Mouse (Mus musculus) adrenal gland, adult (tissue): ENCODE measurements around the gene Prss1.
"Not testable (repeated sequence)": the region's sequence is repeated elsewhere in the genome, so short reads cannot be mapped to it uniquely, and the experiment has no call there.

Experiments used
- DNase-seq, 2 experiments: peaks; one replicate each; pipeline ENCODE4 v3.0.0; 2022 to 2023; ENCODE audit warnings: low spot score in 1 of 2; ENCODE audit not compliant: inconsistent age in 2 of 2

The Prss1 gene

DNA sequence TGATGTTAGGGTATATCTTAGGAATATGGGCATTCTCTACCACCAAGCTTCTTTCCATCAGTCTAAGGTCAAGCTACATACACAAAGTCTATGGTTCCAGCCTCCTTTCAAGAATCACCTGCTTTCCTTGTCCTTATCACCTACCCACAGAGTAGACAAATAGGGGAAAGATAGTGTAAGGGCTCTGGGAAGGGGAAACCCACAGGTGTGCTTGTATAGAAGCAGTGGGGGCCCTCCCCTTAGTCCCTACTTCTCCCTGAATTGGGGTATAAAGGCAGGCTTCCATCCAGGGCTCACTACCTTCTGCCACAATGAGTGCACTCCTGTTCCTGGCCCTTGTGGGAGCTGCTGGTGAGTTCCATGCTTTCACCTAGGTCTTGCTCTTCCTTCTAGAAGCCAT, at the start of gene Prss1:
Prss1 (plus strand) TSS at position 301 of the 400 bp plus-strand sequence.
- DNase-seq = not testable (repeated sequence)

DNA sequence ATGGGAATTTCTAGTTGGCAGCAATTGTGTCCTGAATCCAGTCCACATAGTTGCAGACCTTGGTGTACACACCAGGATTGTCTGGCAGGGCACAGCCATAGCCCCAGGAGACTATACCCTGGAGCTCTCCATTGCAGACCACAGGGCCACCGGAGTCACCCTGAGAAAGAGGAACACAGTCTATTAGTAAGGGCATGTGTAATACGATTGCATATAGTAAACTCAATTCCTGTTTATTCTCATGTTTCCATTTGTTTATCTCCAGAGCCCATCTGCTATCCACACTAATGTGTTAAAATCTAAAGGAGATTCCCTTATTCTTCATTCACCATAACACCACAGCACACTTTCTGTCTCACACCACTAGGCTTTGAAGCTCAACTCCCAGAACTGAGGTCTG, 16.5 kb upstream of the Prss1 start:
- not testable (repeated sequence) for DNase-seq

DNA sequence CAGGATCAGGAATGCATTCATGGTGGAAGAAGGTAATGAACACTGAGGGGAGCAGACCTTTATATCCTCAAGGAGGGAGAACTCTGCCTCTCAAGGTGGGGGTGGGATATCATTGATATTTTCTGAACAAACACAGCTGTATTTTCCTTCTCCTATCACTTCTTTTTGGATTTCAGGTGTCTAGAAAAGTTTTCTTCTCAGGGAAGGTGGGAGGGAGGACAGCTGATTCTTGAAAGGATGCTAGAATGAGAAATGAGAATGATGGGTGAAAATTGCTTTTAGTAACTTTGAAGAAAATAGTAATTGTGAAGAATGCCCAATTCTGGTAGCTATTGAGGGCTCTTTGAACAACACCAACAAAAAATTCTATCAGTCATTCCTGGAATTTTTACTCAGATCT, 12.7 kb upstream of the Prss1 start, which contains the start of gene Gm10334:
Gm10334 (minus strand) TSS at position 101 of the 400 bp plus-strand sequence.
- DNase-seq = not testable (repeated sequence)

DNA sequence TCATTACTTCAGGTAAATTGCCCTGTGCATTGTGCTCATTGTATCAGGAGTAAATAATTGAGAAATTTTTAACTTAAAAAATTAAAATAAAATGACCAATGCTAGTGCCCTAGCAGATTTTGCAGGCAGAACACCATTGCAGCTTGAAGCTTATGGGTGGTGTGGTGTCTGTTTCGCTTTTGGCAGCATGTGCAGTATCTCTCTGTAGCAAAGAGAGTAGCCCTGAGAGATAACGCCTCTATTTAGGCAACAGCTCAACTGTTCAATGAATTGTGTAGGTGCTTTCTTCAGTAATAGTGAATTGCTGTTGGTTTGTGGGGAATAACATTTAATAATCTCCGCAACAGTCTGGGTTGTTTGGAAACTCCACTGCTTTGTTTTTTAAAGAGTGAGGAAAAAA, 40.6 kb downstream of the Prss1 start:
- no peak for DNase-seq

DNA sequence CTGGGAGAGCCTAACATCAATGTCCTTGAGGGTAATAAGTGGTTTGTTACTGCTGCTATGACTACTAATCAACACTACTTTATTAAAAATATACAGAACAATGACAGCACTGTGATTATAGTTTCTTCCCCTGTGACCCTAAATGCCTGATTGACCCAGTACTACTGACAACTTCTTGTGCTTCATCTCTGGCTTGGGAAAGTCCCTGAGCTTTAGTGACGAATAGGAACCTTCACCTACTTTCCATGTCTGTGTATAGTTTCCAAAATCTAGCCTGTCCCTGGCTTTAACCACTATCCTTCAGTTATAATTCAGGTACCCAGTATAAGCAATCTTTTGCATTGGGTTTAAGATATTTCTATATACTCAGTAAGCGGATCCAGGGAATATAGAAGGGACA, 46.2 kb downstream of the Prss1 start:
- DNase-seq = no peak

DNA sequence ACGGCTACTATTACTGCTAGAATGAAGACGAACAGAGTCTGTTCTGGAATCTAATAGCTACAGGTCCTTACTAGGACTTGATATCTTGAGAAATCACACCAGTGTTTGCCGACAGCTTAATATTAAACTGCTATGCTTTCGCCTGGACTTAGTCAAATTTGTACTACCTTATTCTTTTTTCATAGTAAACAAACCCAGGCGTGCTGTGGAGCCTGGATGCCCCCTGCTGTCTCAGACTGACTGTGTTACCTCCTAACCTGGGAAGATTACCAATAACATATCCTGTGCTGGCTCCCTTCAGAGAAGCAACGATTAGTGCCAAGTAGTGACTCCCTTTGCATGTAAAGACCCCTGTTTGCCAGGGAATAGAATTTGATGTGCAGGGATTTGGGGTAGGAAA, 46.6 kb downstream of the Prss1 start:
- no peak for DNase-seq
